Mouse (Mus musculus): ENCODE measurements around the gene Tmem54. TPM values are rescaled to one million over a fixed set of nuclear protein-coding genes. Genes with fewer than 3 reads are reported as not detected.

Tmem54 gene
- polyA plus RNA-seq, 1 experiment from 2014 or later: 8.5 TPM

DNA sequence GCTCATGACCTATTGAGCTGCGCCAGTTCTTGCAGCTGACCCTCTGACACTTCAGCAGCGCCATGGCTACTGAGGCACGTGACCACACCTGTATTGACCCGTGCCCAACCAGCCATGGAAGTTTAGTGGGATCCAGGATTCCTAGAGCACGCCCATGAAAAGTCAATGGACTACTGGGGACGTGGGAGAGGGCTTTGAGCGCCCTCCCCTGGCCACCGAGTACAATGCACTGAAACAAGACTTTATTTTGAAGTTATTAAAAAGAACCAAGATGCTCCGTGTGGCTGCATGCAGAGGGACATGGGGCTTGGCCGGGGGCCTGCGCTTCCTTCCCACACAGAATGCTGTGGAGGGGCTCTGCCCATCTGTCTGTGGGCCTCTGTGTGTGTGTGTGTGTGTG lies 6.0 kb downstream of the Tmem54 start:
- ATAC-seq (ENCODE audit: low FRiP score, low TSS enrichment): no peak
- no peaks in the 10 kb centered on the region for H3K36me3 ChIP-seq (ENCODE audit: control insufficient read depth, insufficient read depth, low read length)
- H3K27me3 ChIP-seq (ENCODE audit: control insufficient read depth, insufficient read depth, low read length): peaks cover 7% of the 10 kb centered on the region; the same call in 1 of the 2 replicates
- H3K27ac ChIP-seq (ENCODE audit: low read depth, low read length): no peak overlapping the region
- WGBS: 48% methylated on average over 11 of the region's 11 CpGs
- no peak overlapping the region for H3K9ac ChIP-seq (ENCODE audit: low read depth, low read length)
- H3K9me3 ChIP-seq (ENCODE audit: control insufficient read depth, low read length): no peaks in the 10 kb centered on the region
- peaks cover 34% of the 10 kb centered on the region; the same call in 1 of the 2 replicates for H3K4me1 ChIP-seq (ENCODE audit: control insufficient read depth, insufficient read depth, low read length)
- H3K4me3 ChIP-seq (ENCODE audit: low read length): no peak overlapping the region
- H3K4me2 ChIP-seq (replicated peaks; ENCODE audit: low read depth, low read length): no peak overlapping the region

DNA sequence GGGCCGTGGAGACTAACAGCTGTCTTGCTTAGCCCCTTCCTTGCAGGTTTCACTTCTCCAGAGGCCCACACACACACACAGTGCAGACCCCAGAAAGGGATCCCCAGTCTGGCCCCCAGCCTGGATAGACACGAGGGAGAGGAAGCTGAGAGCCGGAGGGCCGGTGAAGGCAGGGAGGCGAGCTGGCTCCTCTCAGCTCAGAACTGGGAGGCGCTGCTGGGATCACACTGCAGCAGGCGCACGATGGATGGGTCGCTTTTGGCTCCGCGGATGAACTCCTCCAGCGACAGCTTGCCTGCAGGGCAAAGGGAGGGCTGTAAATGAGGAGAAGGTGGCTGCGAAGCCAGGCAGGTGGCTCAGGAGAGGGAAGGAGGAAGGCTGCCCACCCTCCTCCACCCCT lies 6.9 kb downstream of the Tmem54 start:
- Histone ChIP-seq H3K4me2 (replicated peaks; ENCODE audit: low read depth, low read length) (no peak overlapping the region), H3K9me3 (ENCODE audit: control insufficient read depth, low read length) (no peaks in the 10 kb centered on the region), H3K4me1 (ENCODE audit: control insufficient read depth, insufficient read depth, low read length) (peaks cover 34% of the 10 kb centered on the region; the same call in 1 of the 2 replicates), H3K9ac (ENCODE audit: low read depth, low read length) (peak overlapping the region; percentile 2; the same call in 1 of the 2 replicates), H3K27ac (ENCODE audit: low read depth, low read length) (no peak overlapping the region; the same call in 1 of the 2 replicates), H3K4me3 (ENCODE audit: low read length) (no peak overlapping the region), H3K36me3 (ENCODE audit: control insufficient read depth, insufficient read depth, low read length) (no peaks in the 10 kb centered on the region), H3K27me3 (ENCODE audit: control insufficient read depth, insufficient read depth, low read length) (peaks cover 1% of the 10 kb centered on the region; the same call in 1 of the 2 replicates)
- WGBS: 35% methylated on average over 13 of the region's 13 CpGs
- no peak for ATAC-seq (ENCODE audit: low FRiP score, low TSS enrichment)

DNA sequence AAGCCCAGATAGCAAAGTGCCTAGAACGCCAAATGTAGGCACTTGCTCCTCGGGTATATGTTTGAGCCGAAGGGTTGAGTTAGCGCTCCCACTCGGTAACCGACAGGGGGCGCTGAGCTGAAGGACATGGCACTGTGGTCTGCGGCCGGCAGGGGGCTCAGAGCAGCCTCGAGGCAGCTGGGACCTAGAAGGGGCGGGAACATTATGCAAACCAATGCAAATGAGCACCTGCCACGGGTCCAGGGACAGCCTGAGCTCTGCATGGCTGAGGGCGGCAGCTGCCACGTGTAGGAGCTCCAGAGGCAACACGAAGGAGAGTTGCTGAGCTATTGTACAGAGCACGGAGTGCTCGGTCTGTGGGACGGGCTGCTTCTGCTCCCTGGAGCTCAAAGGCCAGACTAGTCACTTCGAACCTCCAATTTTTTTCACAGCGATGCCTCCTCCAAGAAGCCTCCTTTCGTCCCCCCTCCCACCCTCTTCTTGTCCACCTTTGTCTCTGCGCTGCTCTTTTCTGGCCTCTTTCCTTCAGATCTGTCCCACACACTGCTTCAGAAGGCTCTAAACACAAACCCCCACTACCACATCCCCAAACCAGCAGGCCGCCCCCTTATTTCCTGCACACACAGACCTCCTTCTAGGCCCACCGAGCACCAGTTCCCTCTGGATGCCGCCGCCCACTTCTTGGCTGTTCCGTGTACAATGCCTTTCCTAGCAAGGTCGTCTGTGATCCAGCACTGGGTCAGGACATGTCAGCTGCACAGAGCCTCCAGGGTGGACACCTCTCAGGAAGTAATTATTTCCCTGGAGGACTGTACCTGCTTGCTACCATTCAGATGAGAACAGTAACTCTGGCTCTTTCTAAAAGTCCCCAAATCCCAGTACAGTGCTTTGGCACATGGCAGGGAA lies 8.0 kb downstream of the Tmem54 start:
- Histone ChIP-seq H3K9me3 (ENCODE audit: control insufficient read depth, low read length) (no peaks in the 10 kb centered on the region), H3K9ac (ENCODE audit: low read depth, low read length) (no peak overlapping the region), H3K4me2 (replicated peaks; ENCODE audit: low read depth, low read length) (no peak overlapping the region), H3K27ac (ENCODE audit: low read depth, low read length) (no peak overlapping the region), H3K4me1 (ENCODE audit: control insufficient read depth, insufficient read depth, low read length) (peaks cover 34% of the 10 kb centered on the region; the same call in 1 of the 2 replicates), H3K27me3 (ENCODE audit: control insufficient read depth, insufficient read depth, low read length) (no peaks in the 10 kb centered on the region; the same call in 1 of the 2 replicates), H3K36me3 (ENCODE audit: control insufficient read depth, insufficient read depth, low read length) (no peaks in the 10 kb centered on the region), H3K4me3 (ENCODE audit: low read length) (no peak overlapping the region)
- WGBS: 32% methylated on average over 28 of the region's 28 CpGs
- peak; percentile 71 for ATAC-seq (ENCODE audit: low FRiP score, low TSS enrichment)

GRCm38 (mm10) chr4:129116703-129117102 lies 11.4 kb downstream of the Tmem54 start:
- Histone ChIP-seq H3K4me1 (ENCODE audit: control insufficient read depth, insufficient read depth, low read length) (peaks cover 32% of the 10 kb centered on the region), H3K4me2 (replicated peaks; ENCODE audit: low read depth, low read length) (no peak overlapping the region), H3K27ac (ENCODE audit: low read depth, low read length) (no peak overlapping the region), H3K27me3 (ENCODE audit: control insufficient read depth, insufficient read depth, low read length) (peaks cover 17% of the 10 kb centered on the region), H3K9me3 (ENCODE audit: control insufficient read depth, low read length) (no peaks in the 10 kb centered on the region), H3K9ac (ENCODE audit: low read depth, low read length) (no peak overlapping the region), H3K4me3 (ENCODE audit: low read length) (no peak overlapping the region), H3K36me3 (ENCODE audit: control insufficient read depth, insufficient read depth, low read length) (no peaks in the 10 kb centered on the region)
- no peak for ATAC-seq (ENCODE audit: low FRiP score, low TSS enrichment)
- 91% methylated on average over 8 of the region's 8 CpGs for WGBS

DNA sequence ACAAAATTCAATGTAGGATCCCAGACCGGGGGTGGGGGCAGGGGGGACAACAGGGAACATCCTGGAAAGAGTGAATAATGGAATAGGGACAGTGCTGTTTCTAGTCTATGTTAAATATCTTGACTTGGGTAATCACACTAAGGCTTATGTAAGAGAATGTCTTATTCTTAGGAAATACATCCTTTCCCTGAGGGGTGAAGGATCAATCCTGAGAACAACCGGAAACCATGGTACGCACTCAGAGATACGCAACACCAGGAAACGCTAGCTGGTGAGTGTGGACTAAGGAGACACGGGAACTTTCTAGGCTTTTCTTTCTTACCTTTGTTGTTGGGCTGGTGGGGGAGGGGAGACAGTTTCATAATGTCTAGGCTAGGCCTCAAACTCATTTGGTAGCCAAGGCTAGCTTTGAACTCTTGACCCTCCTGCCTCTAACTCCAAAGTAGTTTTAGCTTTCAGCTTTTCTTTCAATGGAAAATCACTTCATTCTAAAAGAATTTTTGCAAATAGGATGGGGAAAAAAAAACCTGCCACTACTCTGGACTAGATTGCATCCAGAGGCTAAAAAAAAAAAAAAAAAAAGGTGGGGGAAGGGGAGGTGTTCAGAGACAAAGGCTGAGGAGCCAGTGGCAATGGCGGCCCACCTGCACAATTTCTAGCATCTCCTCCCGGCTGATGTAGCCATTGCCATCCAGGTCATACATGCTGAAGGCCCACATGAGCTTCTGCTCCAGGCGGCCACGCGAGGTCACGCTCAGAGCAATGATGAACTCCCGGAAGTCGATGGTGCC lies 12.6 kb downstream of the Tmem54 start:
- Histone ChIP-seq H3K4me3 (ENCODE audit: low read length) (no peak overlapping the region), H3K4me1 (ENCODE audit: control insufficient read depth, insufficient read depth, low read length) (peaks cover 23% of the 10 kb centered on the region), H3K9ac (ENCODE audit: low read depth, low read length) (no peak overlapping the region), H3K4me2 (replicated peaks; ENCODE audit: low read depth, low read length) (no peak overlapping the region), H3K27ac (ENCODE audit: low read depth, low read length) (no peak overlapping the region), H3K36me3 (ENCODE audit: control insufficient read depth, insufficient read depth, low read length) (no peaks in the 10 kb centered on the region), H3K27me3 (ENCODE audit: control insufficient read depth, insufficient read depth, low read length) (peaks cover 19% of the 10 kb centered on the region), H3K9me3 (ENCODE audit: control insufficient read depth, low read length) (no peaks in the 10 kb centered on the region)
- ATAC-seq (ENCODE audit: low FRiP score, low TSS enrichment): no peak
- WGBS: 88% methylated on average over 14 of the region's 14 CpGs

- ATAC-seq (ENCODE audit: low FRiP score, low TSS enrichment): no peak
- Histone ChIP-seq H3K4me1 (ENCODE audit: control insufficient read depth, insufficient read depth, low read length) (peaks cover 19% of the 10 kb centered on the region), H3K36me3 (ENCODE audit: control insufficient read depth, insufficient read depth, low read length) (no peaks in the 10 kb centered on the region), H3K4me3 (ENCODE audit: low read length) (no peak overlapping the region), H3K27me3 (ENCODE audit: control insufficient read depth, insufficient read depth, low read length) (peaks cover 19% of the 10 kb centered on the region), H3K9ac (ENCODE audit: low read depth, low read length) (no peak overlapping the region), H3K27ac (ENCODE audit: low read depth, low read length) (no peak overlapping the region), H3K4me2 (replicated peaks; ENCODE audit: low read depth, low read length) (no peak overlapping the region), H3K9me3 (ENCODE audit: control insufficient read depth, low read length) (no peaks in the 10 kb centered on the region)
- WGBS: 78% methylated on average over 10 of the region's 10 CpGs
Measured at GRCm38 (mm10) chr4:129119708-129120107, 14.4 kb downstream of the Tmem54 start.

DNA sequence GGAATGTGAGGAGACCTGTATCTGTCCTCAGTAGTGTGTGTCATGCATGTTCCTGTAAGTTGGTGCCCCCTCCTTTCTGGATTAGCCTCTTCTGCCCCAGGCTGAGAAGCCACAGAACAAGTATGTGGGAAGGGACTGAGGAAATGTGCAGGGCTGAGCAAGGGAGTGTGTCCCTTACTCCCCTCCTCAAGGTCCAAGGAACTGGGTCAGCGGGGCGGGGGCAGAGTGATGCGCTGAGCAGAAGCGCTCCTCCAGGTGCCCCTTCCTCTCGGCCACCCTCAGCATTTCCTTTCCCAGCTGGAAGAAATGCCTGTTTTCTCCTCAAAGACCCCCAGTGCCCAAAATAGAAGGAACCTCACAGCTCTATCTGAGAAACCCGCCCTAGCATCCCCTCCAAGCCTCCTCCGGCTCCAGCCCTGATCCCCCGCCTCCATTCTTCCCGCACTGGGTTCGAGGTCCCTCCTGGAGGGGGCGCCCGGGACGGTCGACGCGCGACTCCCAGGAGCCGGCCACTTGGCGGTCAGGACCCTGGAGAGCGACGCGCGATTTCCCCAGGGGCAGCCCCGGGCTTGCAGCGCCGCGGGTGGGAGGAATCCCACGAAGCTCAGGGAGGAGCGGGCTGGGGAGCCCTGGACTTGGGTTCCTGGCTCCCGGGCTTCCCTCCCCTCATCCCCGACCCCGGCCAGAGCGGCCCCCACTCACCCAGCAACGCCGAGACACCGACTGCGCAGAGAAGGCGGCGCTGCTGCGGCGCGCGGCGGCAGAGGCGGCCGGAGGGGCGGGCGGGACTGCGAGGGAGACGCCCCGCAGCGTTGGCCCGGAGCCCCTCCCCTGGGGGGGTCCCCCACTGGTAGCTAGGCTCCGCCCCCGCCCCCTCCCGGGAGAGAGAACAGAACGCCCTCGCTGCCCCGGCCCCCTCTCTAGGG lies 15.4 kb downstream of the Tmem54 start:
- Histone ChIP-seq H3K4me1 (ENCODE audit: control insufficient read depth, insufficient read depth, low read length) (peaks cover 22% of the 10 kb centered on the region), H3K27me3 (ENCODE audit: control insufficient read depth, insufficient read depth, low read length) (peaks cover 19% of the 10 kb centered on the region), H3K4me3 (ENCODE audit: low read length) (peak overlapping the region; percentile 48), H3K9ac (ENCODE audit: low read depth, low read length) (peak overlapping the region; percentile 23; the same call in 1 of the 2 replicates), H3K9me3 (ENCODE audit: control insufficient read depth, low read length) (no peaks in the 10 kb centered on the region), H3K27ac (ENCODE audit: low read depth, low read length) (no peak overlapping the region), H3K4me2 (replicated peaks; ENCODE audit: low read depth, low read length) (peak overlapping the region; percentile 90), H3K36me3 (ENCODE audit: control insufficient read depth, insufficient read depth, low read length) (no peaks in the 10 kb centered on the region)
- ATAC-seq (ENCODE audit: low FRiP score, low TSS enrichment): peak; percentile 58
- WGBS: under 1% methylated on average over 44 of the region's 59 CpGs

GRCm38 (mm10) chr4:129121569-129122086 lies 16.3 kb downstream of the Tmem54 start, which contains the start of gene Hpca:
Gene Hpca, minus strand, starts transcription at chr4:129122036.
- H3K4me1 ChIP-seq (ENCODE audit: control insufficient read depth, insufficient read depth, low read length): peaks cover 27% of the 10 kb centered on the region
- ATAC-seq (ENCODE audit: low FRiP score, low TSS enrichment): peak; percentile 24; the same call in 1 of the 2 replicates
- H3K27me3 ChIP-seq (ENCODE audit: control insufficient read depth, insufficient read depth, low read length): peaks cover 22% of the 10 kb centered on the region
- H3K4me3 ChIP-seq (ENCODE audit: low read length): peak within 1 kb of the TSS; percentile 48
- H3K9ac ChIP-seq (ENCODE audit: low read depth, low read length): peak within 1 kb of the TSS; percentile 23; the same call in 1 of the 2 replicates
- no peak within 1 kb of the TSS for H3K27ac ChIP-seq (ENCODE audit: low read depth, low read length)
- 1% methylated on average over 15 of the region's 17 CpGs for WGBS
- H3K4me2 ChIP-seq (replicated peaks; ENCODE audit: low read depth, low read length): peak within 1 kb of the TSS; percentile 90
- H3K9me3 ChIP-seq (ENCODE audit: control insufficient read depth, low read length): no peaks in the 10 kb centered on the region
- H3K36me3 ChIP-seq (ENCODE audit: control insufficient read depth, insufficient read depth, low read length): no peaks in the 10 kb centered on the region
